ENCODE assay signal across 30 mouse cellular contexts in the genomic region with DNA sequence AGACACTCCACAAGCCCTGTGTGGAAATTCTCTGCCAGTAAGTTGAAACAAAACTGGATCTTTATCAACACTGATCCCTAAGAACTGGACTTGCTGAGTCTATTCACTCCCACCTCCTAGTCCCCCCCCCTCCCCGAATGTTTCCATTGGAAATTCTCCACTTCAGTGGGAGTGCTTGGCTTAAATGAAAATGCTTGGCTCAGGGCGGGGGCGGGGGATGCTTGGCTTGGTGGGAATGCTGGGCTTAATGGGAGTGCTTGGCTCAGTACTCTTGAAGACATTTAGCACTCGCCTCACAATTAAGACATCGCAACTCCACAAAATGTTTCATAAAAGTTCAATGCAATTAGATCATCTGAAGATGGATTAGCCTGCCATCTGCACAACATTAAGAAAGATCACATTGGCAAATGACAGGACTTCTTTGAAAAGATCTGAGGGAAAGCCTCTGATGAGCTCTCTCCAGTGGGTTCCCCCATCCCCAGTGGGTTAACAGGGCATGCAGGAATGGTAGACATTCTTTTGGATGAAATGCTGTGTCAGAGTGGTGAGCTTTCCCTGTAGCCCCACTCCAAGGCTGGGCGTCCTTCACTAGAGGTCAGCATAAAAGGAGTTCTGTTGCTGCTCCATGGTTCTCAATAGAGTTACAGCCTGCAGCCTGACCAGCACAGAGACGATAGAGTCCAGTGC.
DNase-seq lines count a peak whose midpoint lies in the region; ATAC-seq and TF ChIP-seq lines count a peak whose summit lies in the region.
"Had no signal": no experiment of that assay in that cellular context is flagged by ENCODE, and none has a peak within 500 bp of the region (broad histone marks: within the 10 kb centered on the region; RNA-seq: fewer than 3 reads in every experiment).

No protein-coding gene starts in this region.

- H3K36me3 ChIP-seq in embryonic facial prominence, embryonic 15.5 days = no peaks in the 10 kb centered on the region
- H3K36me3 ChIP-seq in embryonic facial prominence, embryonic 10.5 days (replicated peaks) = no peaks in the 10 kb centered on the region
- H3K36me3 ChIP-seq in stomach, embryonic 15.5 days = no peaks in the 10 kb centered on the region
- no peaks in the 10 kb centered on the region for H3K36me3 ChIP-seq in intestine, postnatal 0 days (ENCODE audit: control insufficient read depth, insufficient read depth)
- H3K36me3 ChIP-seq: hindbrain, embryonic 13.5 days; kidney, embryonic 15.5 days; limb, embryonic 12.5 days; liver, embryonic 15.5 days; midbrain, embryonic 12.5 days; neural tube, embryonic 12.5 days had no signal

- H3K9me3 ChIP-seq in embryonic facial prominence, embryonic 15.5 days (replicated peaks) = no peaks in the 10 kb centered on the region
- no peaks in the 10 kb centered on the region for H3K9me3 ChIP-seq in embryonic facial prominence, embryonic 10.5 days
- H3K9me3 ChIP-seq in stomach, embryonic 15.5 days = no peaks in the 10 kb centered on the region
- H3K9me3 ChIP-seq in intestine, postnatal 0 days (ENCODE audit: control insufficient read depth) = no peaks in the 10 kb centered on the region
- H3K9me3 ChIP-seq: embryonic facial prominence, embryonic 12.5 days; forebrain, embryonic 13.5 days; hindbrain, embryonic 13.5 days; kidney, embryonic 15.5 days; limb, embryonic 12.5 days; liver, embryonic 15.5 days; midbrain, embryonic 12.5 days; neural tube, embryonic 12.5 days had no signal

- H3K4me3 ChIP-seq in embryonic facial prominence, embryonic 15.5 days (replicated peaks) = no peak overlapping the region
- H3K4me3 ChIP-seq in embryonic facial prominence, embryonic 10.5 days = no peak overlapping the region
- H3K4me3 ChIP-seq in embryonic fibroblast, embryonic 13.5 days (ENCODE audit: insufficient read depth, low read length) = no peak overlapping the region
- no peak overlapping the region for H3K4me3 ChIP-seq in stomach, embryonic 15.5 days (replicated peaks)
- no peak overlapping the region for H3K4me3 ChIP-seq in intestine, postnatal 0 days (ENCODE audit: low read depth, low read length)
- H3K4me3 ChIP-seq: embryonic facial prominence, embryonic 12.5 days; erythroblast, embryonic 14.5 days; forebrain, embryonic 13.5 days; hindbrain, embryonic 13.5 days; kidney, embryonic 15.5 days; layer of hippocampus, adult 2 months; left cerebral cortex, adult 2 months; limb, embryonic 12.5 days; liver, embryonic 15.5 days; midbrain, embryonic 12.5 days; myocyte; neural tube, embryonic 12.5 days had no signal

- H3K27me3 ChIP-seq in embryonic facial prominence, embryonic 15.5 days = no peaks in the 10 kb centered on the region
- no peaks in the 10 kb centered on the region; the same call in 1 of the 2 replicates for H3K27me3 ChIP-seq in embryonic facial prominence, embryonic 10.5 days (replicated peaks; ENCODE audit: low read depth, poor library complexity, severe bottlenecking)
- no peaks in the 10 kb centered on the region for H3K27me3 ChIP-seq in stomach, embryonic 15.5 days (replicated peaks)
- H3K27me3 ChIP-seq in intestine, postnatal 0 days (replicated peaks; ENCODE audit: control insufficient read depth, insufficient read depth, low read length) = no peaks in the 10 kb centered on the region
- H3K27me3 ChIP-seq: embryonic facial prominence, embryonic 12.5 days; forebrain, embryonic 13.5 days; hindbrain, embryonic 13.5 days; kidney, embryonic 15.5 days; liver, embryonic 15.5 days; midbrain, embryonic 12.5 days; neural tube, embryonic 12.5 days had no signal

- 72% methylated on average over 7 of the region's 7 CpGs for WGBS in embryonic facial prominence, embryonic 15.5 days
- 89% methylated on average over 7 of the region's 7 CpGs for WGBS in embryonic facial prominence, embryonic 10.5 days
- 83% methylated on average over 7 of the region's 7 CpGs for WGBS in stomach, embryonic 15.5 days
- WGBS in intestine, postnatal 0 days = 85% methylated on average over 7 of the region's 7 CpGs

- no peak overlapping the region for H3K27ac ChIP-seq in embryonic facial prominence, embryonic 15.5 days (replicated peaks)
- H3K27ac ChIP-seq in embryonic facial prominence, embryonic 10.5 days (replicated peaks) = no peak overlapping the region
- peak overlapping the region; percentile 16 for H3K27ac ChIP-seq in embryonic fibroblast, embryonic 13.5 days (ENCODE audit: insufficient read depth, low read length)
- no peak overlapping the region for H3K27ac ChIP-seq in stomach, embryonic 15.5 days
- H3K27ac ChIP-seq in intestine, postnatal 0 days (ENCODE audit: low read depth, low read length) = no peak overlapping the region
- H3K27ac ChIP-seq: embryonic facial prominence, embryonic 12.5 days; forebrain, embryonic 13.5 days; hindbrain, embryonic 13.5 days; kidney, embryonic 15.5 days; layer of hippocampus, adult 2 months; left cerebral cortex, adult 2 months; limb, embryonic 12.5 days; liver, embryonic 15.5 days; midbrain, embryonic 12.5 days; neural tube, embryonic 12.5 days had no signal

- ATAC-seq in embryonic facial prominence, embryonic 15.5 days (ENCODE audit: insufficient number of reproducible peaks, low FRiP score, low TSS enrichment, low read depth) = peak; percentile 19; the same call in 1 of the 2 replicates
- ATAC-seq in stomach, embryonic 15.5 days (ENCODE audit: insufficient read depth, low FRiP score, low read depth) = peak; percentile 10; the same call in 1 of the 2 replicates
- ATAC-seq in intestine, postnatal 0 days = no peak
- ATAC-seq: activated CD4-positive, CD25-positive, alpha-beta regulatory T cell, adult 4 months; CD4-positive, CD25-positive, alpha-beta regulatory T cell, adult 4 months; forebrain, embryonic 13.5 days had no signal

- H3K4me2 ChIP-seq in embryonic facial prominence, embryonic 15.5 days (replicated peaks) = no peak overlapping the region
- no peak overlapping the region for H3K4me2 ChIP-seq in stomach, embryonic 15.5 days
- H3K4me2 ChIP-seq in intestine, postnatal 0 days (replicated peaks; ENCODE audit: low read depth) = no peak overlapping the region
- H3K4me2 ChIP-seq: embryonic facial prominence, embryonic 12.5 days; forebrain, embryonic 13.5 days; hindbrain, embryonic 13.5 days; kidney, embryonic 15.5 days; limb, embryonic 12.5 days; liver, embryonic 15.5 days; lung, embryonic 14.5 days; midbrain, embryonic 12.5 days; neural tube, embryonic 12.5 days had no signal

- no peak for TF ChIP-seq POLR2A in embryonic fibroblast, embryonic 13.5 days (IDR thresholded peaks at IDR 0.05; ENCODE audit: low read depth, low read length)

- no peak for TF ChIP-seq CTCF in embryonic fibroblast, embryonic 13.5 days (IDR thresholded peaks at IDR 0.05; ENCODE audit: borderline replicate concordance, insufficient read depth, low read length)
- TF ChIP-seq CTCF in intestine, postnatal 0 days (IDR thresholded peaks at IDR 0.05; ENCODE audit: low read depth) = no peak

- no peaks in the 10 kb centered on the region; the same call in 1 of the 2 replicates for H3K4me1 ChIP-seq in embryonic facial prominence, embryonic 15.5 days
- H3K4me1 ChIP-seq in embryonic facial prominence, embryonic 10.5 days = peaks cover 9% of the 10 kb centered on the region
- H3K4me1 ChIP-seq in embryonic fibroblast, embryonic 13.5 days (ENCODE audit: control insufficient read depth, insufficient read depth, low read length) = no peaks in the 10 kb centered on the region
- no peaks in the 10 kb centered on the region for H3K4me1 ChIP-seq in stomach, embryonic 15.5 days
- no peaks in the 10 kb centered on the region for H3K4me1 ChIP-seq in intestine, postnatal 0 days (replicated peaks; ENCODE audit: control insufficient read depth, insufficient read depth, low read length)
- H3K4me1 ChIP-seq: forebrain, embryonic 13.5 days; hindbrain, embryonic 13.5 days; liver, embryonic 15.5 days; midbrain, embryonic 12.5 days; neural tube, embryonic 12.5 days had no signal

- no peak overlapping the region for H3K9ac ChIP-seq in embryonic facial prominence, embryonic 15.5 days
- no peak overlapping the region for H3K9ac ChIP-seq in stomach, embryonic 15.5 days
- no peak overlapping the region for H3K9ac ChIP-seq in intestine, postnatal 0 days (ENCODE audit: low read depth, low read length)
- H3K9ac ChIP-seq: embryonic facial prominence, embryonic 12.5 days; forebrain, embryonic 13.5 days; hindbrain, embryonic 13.5 days; kidney, embryonic 15.5 days; limb, embryonic 12.5 days; liver, embryonic 15.5 days; lung, embryonic 14.5 days; midbrain, embryonic 12.5 days; neural tube, embryonic 12.5 days had no signal

- no peak for DNase-seq in embryonic facial prominence, embryonic 10.5 days (ENCODE audit: low spot score)
- DNase-seq in lung, postnatal 36 days = peak; percentile 15
- DNase-seq in lung, postnatal 14 days = no peak
- no peak for DNase-seq in urinary bladder, postnatal 14 days (ENCODE audit: low spot score)
- DNase-seq: cerebellum, adult 9-10 months; cerebellum, postnatal 36 days; heart, postnatal 4 days; kidney, adult 18-20 months; kidney, postnatal 36 days; lung, embryonic 14.5 days; thymus, adult 18-20 months; thymus, postnatal 25 days had no signal
